Mouse (Mus musculus): ENCODE results near the gene Pagr1b. TPM values are rescaled to one million over a fixed set of nuclear protein-coding genes. Genes with fewer than 3 reads are reported as not detected.

The Pagr1b gene
- polyA plus RNA-seq (2015; fragmentation: Nextera tagmentation; extraction: Ambion mirVana) = 0.50 TPM in 1 of 2 replicates, not detected in the other

DNA sequence TGATC lies at the start of gene Pagr1b:
Gene Pagr1b (minus strand): TSS at position 4 of the 5 bp plus-strand sequence.
- peak within 1 kb of the TSS; percentile 58 for H3K4me3 ChIP-seq (ENCODE audit: low read depth, low read length)
- peaks cover 6% of the 10 kb centered on the region for H3K36me3 ChIP-seq (ENCODE audit: control insufficient read depth, insufficient read depth, low read length)
- H3K27ac ChIP-seq (ENCODE audit: low read length) = peak within 1 kb of the TSS; percentile 94
- H3K9me3 ChIP-seq (replicated peaks; ENCODE audit: control insufficient read depth, low read length, poor library complexity, severe bottlenecking) = no peaks in the 10 kb centered on the region
- H3K4me1 ChIP-seq (ENCODE audit: control insufficient read depth, insufficient read depth, low read length) = peaks cover 48% of the 10 kb centered on the region
- H3K4me2 ChIP-seq (ENCODE audit: low read length) = peak within 1 kb of the TSS; percentile 80
- H3K27me3 ChIP-seq (ENCODE audit: control insufficient read depth, insufficient read depth, low read depth, low read length) = no peaks in the 10 kb centered on the region
- peak within 1 kb of the TSS; percentile 81 for H3K9ac ChIP-seq (ENCODE audit: low read depth, low read length)
- ATAC-seq = no peak

- no peaks in the 10 kb centered on the region for H3K4me1 ChIP-seq (ENCODE audit: control insufficient read depth, insufficient read depth, low read length)
- no peak overlapping the region for H3K9ac ChIP-seq (ENCODE audit: low read depth, low read length)
- H3K27ac ChIP-seq (ENCODE audit: low read length) = no peak overlapping the region
- H3K9me3 ChIP-seq (replicated peaks; ENCODE audit: control insufficient read depth, low read length, poor library complexity, severe bottlenecking) = no peaks in the 10 kb centered on the region; the same call in 1 of the 2 replicates
- WGBS = 91% methylated on average over 6 of the region's 6 CpGs
- H3K36me3 ChIP-seq (ENCODE audit: control insufficient read depth, insufficient read depth, low read length) = no peaks in the 10 kb centered on the region
- no peak overlapping the region for H3K4me3 ChIP-seq (ENCODE audit: low read depth, low read length)
- no peak for ATAC-seq
- H3K27me3 ChIP-seq (ENCODE audit: control insufficient read depth, insufficient read depth, low read depth, low read length) = no peaks in the 10 kb centered on the region
- no peak overlapping the region for H3K4me2 ChIP-seq (ENCODE audit: low read length)
Observed at GRCm38 (mm10) chr7:127065538-127065937, 49.3 kb upstream of the Pagr1b start.

DNA sequence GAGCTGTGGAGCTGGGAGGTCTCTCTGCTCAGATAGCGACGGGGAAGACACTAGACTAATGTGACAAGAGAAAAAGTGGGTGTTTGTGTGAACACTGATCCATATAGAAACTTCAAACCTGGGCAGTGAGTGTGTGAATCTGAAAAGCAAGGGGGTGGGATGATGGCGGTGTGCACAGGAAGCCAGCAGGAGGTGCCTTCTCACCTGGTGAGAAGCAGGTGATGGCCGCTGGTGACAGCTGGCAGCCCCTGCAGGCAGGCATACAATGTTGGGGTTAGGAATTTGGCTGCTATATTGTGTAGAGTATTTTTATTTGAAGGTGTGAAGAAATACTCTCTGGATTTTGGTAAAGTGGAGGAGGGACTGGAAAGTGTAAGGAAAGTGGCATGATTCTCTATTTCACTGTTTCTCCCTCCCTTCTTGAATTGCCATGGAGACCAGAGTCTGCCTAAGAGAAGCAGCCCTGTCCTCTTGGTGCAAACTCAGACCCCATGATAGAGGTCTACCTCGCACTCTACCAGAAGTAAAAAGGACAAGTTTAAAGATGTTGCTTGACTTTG lies 38.8 kb upstream of the Pagr1b start:
- no peak for ATAC-seq
- no peaks in the 10 kb centered on the region for H3K36me3 ChIP-seq (ENCODE audit: control insufficient read depth, insufficient read depth, low read length)

DNA sequence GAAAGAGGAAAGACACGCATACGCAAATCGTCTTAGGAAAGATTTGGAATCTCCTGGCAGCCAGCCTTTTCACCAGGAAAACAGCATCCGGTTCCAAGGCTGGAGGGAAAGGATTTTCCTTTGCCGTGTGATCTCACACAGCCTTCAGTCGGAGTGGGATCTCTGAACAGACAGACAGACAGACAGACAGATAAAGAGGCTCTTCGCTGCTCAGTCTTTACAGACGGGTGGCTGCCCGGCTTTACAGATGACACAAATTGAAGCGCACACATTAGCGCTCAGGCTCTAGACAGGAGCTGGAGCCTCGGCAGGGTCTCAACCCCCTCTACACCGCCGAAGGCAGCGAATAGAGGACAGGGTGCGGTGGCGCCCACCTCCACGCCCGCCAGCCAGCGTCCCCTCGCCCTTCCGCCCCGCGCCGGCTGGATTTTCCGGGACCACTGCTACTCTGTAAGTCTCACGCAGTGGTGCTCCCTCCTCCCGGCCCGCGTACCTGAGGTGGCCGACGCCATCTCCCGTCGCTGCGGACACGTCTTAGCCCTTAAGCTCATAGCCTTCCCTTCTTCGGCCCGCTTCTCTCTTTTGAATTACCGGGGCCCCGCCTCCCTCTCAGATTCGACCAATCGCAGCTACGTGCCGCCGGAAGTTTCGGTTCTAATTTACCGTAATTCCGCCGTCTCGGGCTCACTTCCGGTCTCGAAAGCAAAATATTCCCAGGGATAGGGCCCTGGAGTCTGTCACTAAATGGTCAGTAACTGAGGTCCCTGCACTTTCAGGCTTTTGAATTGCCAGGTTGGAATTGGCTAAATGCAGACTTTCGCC lies 25.8 kb upstream of the Pagr1b start, which contains the start of gene Kif22:
Gene Kif22 (minus strand): TSS at position 621 of the 822 bp plus-strand sequence.
- H3K27me3 ChIP-seq (ENCODE audit: control insufficient read depth, insufficient read depth, low read depth, low read length) = no peaks in the 10 kb centered on the region
- peak within 1 kb of the TSS; percentile 55 for H3K4me3 ChIP-seq (ENCODE audit: low read depth, low read length)
- H3K9me3 ChIP-seq (replicated peaks; ENCODE audit: control insufficient read depth, low read length, poor library complexity, severe bottlenecking) = 0 out of 2 replicates have a peak, but pooled peaks cover 2% of the 10 kb centered on the region
- H3K27ac ChIP-seq (ENCODE audit: low read length) = peak within 1 kb of the TSS; percentile 48
- peaks cover 12% of the 10 kb centered on the region for H3K4me1 ChIP-seq (ENCODE audit: control insufficient read depth, insufficient read depth, low read length)
- no peaks in the 10 kb centered on the region for H3K36me3 ChIP-seq (ENCODE audit: control insufficient read depth, insufficient read depth, low read length)
- ATAC-seq = peak; percentile 80
- under 1% methylated on average over 53 of the region's 53 CpGs for WGBS
- H3K4me2 ChIP-seq (ENCODE audit: low read length) = peak within 1 kb of the TSS; percentile 83
- H3K9ac ChIP-seq (ENCODE audit: low read depth, low read length) = peak within 1 kb of the TSS; percentile 66

More for the DNA sequence above, 38.8 kb upstream of the Pagr1b start:
- H3K4me2 ChIP-seq (ENCODE audit: low read length) = no peak overlapping the region
- WGBS = 74% methylated on average over 5 of the region's 5 CpGs
- H3K4me1 ChIP-seq (ENCODE audit: control insufficient read depth, insufficient read depth, low read length) = no peaks in the 10 kb centered on the region
- H3K27ac ChIP-seq (ENCODE audit: low read length) = no peak overlapping the region
- no peak overlapping the region for H3K4me3 ChIP-seq (ENCODE audit: low read depth, low read length)
- H3K27me3 ChIP-seq (ENCODE audit: control insufficient read depth, insufficient read depth, low read depth, low read length) = no peaks in the 10 kb centered on the region
- H3K9me3 ChIP-seq (replicated peaks; ENCODE audit: control insufficient read depth, low read length, poor library complexity, severe bottlenecking) = no peaks in the 10 kb centered on the region
- H3K9ac ChIP-seq (ENCODE audit: low read depth, low read length) = no peak overlapping the region

GRCm38 (mm10) chr7:127031244-127031643 lies 15.0 kb upstream of the Pagr1b start:
- Histone ChIP-seq H3K9me3 (replicated peaks; ENCODE audit: control insufficient read depth, low read length, poor library complexity, severe bottlenecking) (no peaks in the 10 kb centered on the region), H3K4me3 (ENCODE audit: low read depth, low read length) (no peak overlapping the region), H3K4me2 (ENCODE audit: low read length) (no peak overlapping the region), H3K36me3 (ENCODE audit: control insufficient read depth, insufficient read depth, low read length) (no peaks in the 10 kb centered on the region), H3K9ac (ENCODE audit: low read depth, low read length) (no peak overlapping the region), H3K27ac (ENCODE audit: low read length) (no peak overlapping the region), H3K27me3 (ENCODE audit: control insufficient read depth, insufficient read depth, low read depth, low read length) (no peaks in the 10 kb centered on the region), H3K4me1 (ENCODE audit: control insufficient read depth, insufficient read depth, low read length) (peaks cover 8% of the 10 kb centered on the region)
- no peak for ATAC-seq
- 83% methylated on average over 1 of the region's 1 CpGs for WGBS

DNA sequence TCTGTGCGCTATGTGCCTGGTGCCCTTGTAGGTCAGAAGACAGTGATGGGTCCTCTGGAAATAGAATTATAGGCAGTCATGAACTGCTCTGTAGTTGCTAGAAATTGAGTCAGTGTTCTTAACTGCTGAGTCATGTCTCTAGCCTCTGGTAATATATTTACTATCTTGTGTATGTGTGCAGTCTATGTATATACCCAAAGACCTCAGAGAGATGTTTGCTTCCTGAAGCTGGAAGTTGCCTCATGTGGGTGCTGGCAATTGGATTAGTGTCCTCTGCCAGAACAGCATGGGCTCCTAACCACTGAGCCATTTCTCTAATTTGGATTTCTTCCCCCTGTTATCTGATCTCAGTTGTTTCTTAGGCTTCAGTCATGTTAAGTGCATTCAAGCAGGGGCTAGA lies 13.9 kb upstream of the Pagr1b start:
- Histone ChIP-seq H3K9ac (ENCODE audit: low read depth, low read length) (no peak overlapping the region), H3K4me2 (ENCODE audit: low read length) (no peak overlapping the region), H3K27ac (ENCODE audit: low read length) (no peak overlapping the region), H3K4me3 (ENCODE audit: low read depth, low read length) (no peak overlapping the region), H3K27me3 (ENCODE audit: control insufficient read depth, insufficient read depth, low read depth, low read length) (no peaks in the 10 kb centered on the region), H3K36me3 (ENCODE audit: control insufficient read depth, insufficient read depth, low read length) (no peaks in the 10 kb centered on the region), H3K9me3 (replicated peaks; ENCODE audit: control insufficient read depth, low read length, poor library complexity, severe bottlenecking) (no peaks in the 10 kb centered on the region), H3K4me1 (ENCODE audit: control insufficient read depth, insufficient read depth, low read length) (peaks cover 8% of the 10 kb centered on the region)
- ATAC-seq = no peak
- 100% methylated on average over 1 of the region's 1 CpGs for WGBS

- Histone ChIP-seq H3K27ac (ENCODE audit: low read length) (peak overlapping the region; percentile 100), H3K4me3 (ENCODE audit: low read depth, low read length) (peak overlapping the region; percentile 91), H3K9me3 (replicated peaks; ENCODE audit: control insufficient read depth, low read length, poor library complexity, severe bottlenecking) (no peaks in the 10 kb centered on the region), H3K36me3 (ENCODE audit: control insufficient read depth, insufficient read depth, low read length) (peaks cover 7% of the 10 kb centered on the region), H3K4me2 (ENCODE audit: low read length) (peak overlapping the region; percentile 91), H3K27me3 (ENCODE audit: control insufficient read depth, insufficient read depth, low read depth, low read length) (no peaks in the 10 kb centered on the region), H3K9ac (ENCODE audit: low read depth, low read length) (peak overlapping the region; percentile 75), H3K4me1 (ENCODE audit: control insufficient read depth, insufficient read depth, low read length) (peaks cover 30% of the 10 kb centered on the region)
- WGBS = 55% methylated on average over 8 of the region's 8 CpGs
- peak; percentile 18 for ATAC-seq
Observed at GRCm38 (mm10) chr7:127027885-127028284, 11.6 kb upstream of the Pagr1b start.

DNA sequence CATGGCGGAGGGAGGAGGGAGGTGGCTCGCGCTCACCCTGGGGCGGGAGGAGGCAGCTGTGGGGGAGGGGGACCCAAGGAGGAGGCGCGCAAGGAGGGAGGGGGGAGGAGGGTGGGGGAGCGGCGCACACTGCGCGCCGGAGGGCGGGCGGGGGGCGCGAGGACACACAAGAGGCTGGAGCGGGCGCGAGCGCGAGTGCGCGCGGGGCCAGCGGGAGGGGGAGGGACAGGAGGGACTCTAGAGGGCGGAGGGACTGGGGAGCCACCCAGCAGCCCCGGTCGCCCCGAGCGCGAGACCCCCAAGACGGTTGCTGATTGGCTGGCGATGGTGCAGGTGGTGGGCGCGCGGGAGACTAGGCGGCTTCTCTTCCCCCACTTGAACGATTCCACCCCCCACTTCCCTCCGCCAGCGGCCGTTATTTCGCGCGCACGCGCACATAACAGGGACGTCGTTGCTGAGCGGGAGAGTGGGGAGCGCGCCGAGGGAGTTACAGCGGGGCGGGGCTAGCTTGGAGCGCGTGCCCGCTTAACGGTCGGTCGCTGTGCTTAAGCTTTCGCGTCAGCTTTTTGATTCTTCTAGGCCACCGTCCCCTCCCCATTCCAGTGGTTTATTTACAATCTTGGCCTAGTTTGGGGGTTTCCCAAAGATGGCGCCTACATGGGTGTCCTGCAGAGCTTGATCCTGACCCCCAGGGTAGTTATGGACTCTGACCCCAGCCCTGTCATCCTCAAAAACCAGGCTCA lies 10.9 kb upstream of the Pagr1b start, which contains the start of gene Maz:
Gene Maz (minus strand): TSS at position 54 of the 743 bp plus-strand sequence.
- Histone ChIP-seq H3K9me3 (replicated peaks; ENCODE audit: control insufficient read depth, low read length, poor library complexity, severe bottlenecking) (no peaks in the 10 kb centered on the region), H3K4me3 (ENCODE audit: low read depth, low read length) (peak within 1 kb of the TSS; percentile 91)
- WGBS = 0% methylated on average over 51 of the region's 63 CpGs

DNA sequence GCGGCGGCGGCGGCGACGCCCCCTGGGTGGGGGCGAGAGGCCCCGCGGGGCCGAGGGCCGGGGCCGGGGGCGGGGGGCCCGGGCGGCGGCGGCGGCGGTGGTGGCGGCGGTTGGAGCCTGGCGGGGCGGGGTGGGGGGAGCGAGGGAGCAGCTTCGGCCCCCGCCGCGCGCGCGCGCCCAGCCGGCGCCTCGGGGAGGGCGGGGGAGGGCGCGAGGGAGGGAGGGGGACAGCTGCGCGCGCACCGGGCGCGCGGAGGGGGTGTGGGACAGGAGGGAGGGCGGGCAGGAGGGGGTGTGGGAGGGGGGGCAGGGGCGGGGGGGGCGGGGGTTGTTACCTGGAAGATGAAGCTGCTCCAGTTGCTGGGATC lies 10.3 kb upstream of the Pagr1b start:
- no peaks in the 10 kb centered on the region for H3K9me3 ChIP-seq (replicated peaks; ENCODE audit: control insufficient read depth, low read length, poor library complexity, severe bottlenecking)
- H3K4me3 ChIP-seq (ENCODE audit: low read depth, low read length) = peak overlapping the region; percentile 91
- H3K4me2 ChIP-seq (ENCODE audit: low read length) = peak overlapping the region; percentile 97
- H3K9ac ChIP-seq (ENCODE audit: low read depth, low read length) = peak overlapping the region; percentile 100
- no CpG with 5 or more reads among the region's 48 CpGs for WGBS
- peaks cover 10% of the 10 kb centered on the region for H3K36me3 ChIP-seq (ENCODE audit: control insufficient read depth, insufficient read depth, low read length)
- H3K27ac ChIP-seq (ENCODE audit: low read length) = peak overlapping the region; percentile 100
- no peak for ATAC-seq
- H3K27me3 ChIP-seq (ENCODE audit: control insufficient read depth, insufficient read depth, low read depth, low read length) = no peaks in the 10 kb centered on the region
- peaks cover 40% of the 10 kb centered on the region for H3K4me1 ChIP-seq (ENCODE audit: control insufficient read depth, insufficient read depth, low read length)

More for the DNA sequence above, 10.9 kb upstream of the Pagr1b start, which contains the start of gene Maz:
- Histone ChIP-seq H3K4me2 (ENCODE audit: low read length) (peak within 1 kb of the TSS; percentile 97), H3K36me3 (ENCODE audit: control insufficient read depth, insufficient read depth, low read length) (peaks cover 10% of the 10 kb centered on the region), H3K27me3 (ENCODE audit: control insufficient read depth, insufficient read depth, low read depth, low read length) (no peaks in the 10 kb centered on the region), H3K27ac (ENCODE audit: low read length) (peak within 1 kb of the TSS; percentile 100), H3K9ac (ENCODE audit: low read depth, low read length) (peak within 1 kb of the TSS; percentile 100), H3K4me1 (ENCODE audit: control insufficient read depth, insufficient read depth, low read length) (peaks cover 37% of the 10 kb centered on the region)
- peak; percentile 88 for ATAC-seq
